Mouse (Mus musculus) layer of hippocampus, postnatal 14 days (tissue): ENCODE results near the gene Olfr675. TPM values are rescaled to one million over a fixed set of nuclear protein-coding genes. Genes with fewer than 3 reads are reported as not detected.
"Not testable (repeated sequence)": the region's sequence is repeated elsewhere in the genome, so short reads cannot be mapped to it uniquely, and the experiment has no call there.

Source experiments
- DNase-seq, 2 experiments: peaks; one replicate each; pipeline ENCODE4 v3.0.0; 2021 to 2022; ENCODE audit warnings: low spot score in 2 of 2, mixed read lengths in 1 of 2
- long read RNA-seq, 2 experiments: library from polyadenylated mRNA; stranded (forward); transcript quantifications; one replicate each; pipeline ENCODE4 v2.0.0; 2021
- total RNA-seq, 2 experiments: library from RNA; stranded (reverse); gene quantifications; 2 replicates each; pipeline ENCODE4 v1.2.3; 2021

Olfr675 gene
- total RNA-seq = not detected
- long read RNA-seq, experiment 1 = 0 reads
- long read RNA-seq, experiment 2 = 0 reads

DNA sequence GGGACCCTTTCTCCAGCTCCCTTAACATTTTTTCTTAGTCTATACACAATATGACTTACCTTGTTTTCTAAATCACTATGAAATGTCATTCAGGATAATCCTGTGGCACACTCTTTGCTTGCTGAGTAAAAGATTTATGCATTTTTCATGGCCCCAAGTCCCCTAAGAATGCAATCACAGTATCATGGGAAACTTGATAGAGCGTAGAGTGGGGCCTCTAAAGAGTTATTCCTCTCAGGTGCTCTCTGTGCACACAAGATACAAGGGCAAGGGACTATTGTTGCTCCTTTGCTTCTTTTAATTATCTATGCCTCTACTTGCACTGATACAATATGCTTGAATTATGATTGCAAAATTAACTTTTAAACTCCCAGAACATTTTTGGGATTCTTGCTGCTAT lies at the start of gene Olfr675:
TSS of gene Olfr675 (minus strand) at position 101 of the 400 bp plus-strand sequence.
- DNase-seq = no peak

DNA sequence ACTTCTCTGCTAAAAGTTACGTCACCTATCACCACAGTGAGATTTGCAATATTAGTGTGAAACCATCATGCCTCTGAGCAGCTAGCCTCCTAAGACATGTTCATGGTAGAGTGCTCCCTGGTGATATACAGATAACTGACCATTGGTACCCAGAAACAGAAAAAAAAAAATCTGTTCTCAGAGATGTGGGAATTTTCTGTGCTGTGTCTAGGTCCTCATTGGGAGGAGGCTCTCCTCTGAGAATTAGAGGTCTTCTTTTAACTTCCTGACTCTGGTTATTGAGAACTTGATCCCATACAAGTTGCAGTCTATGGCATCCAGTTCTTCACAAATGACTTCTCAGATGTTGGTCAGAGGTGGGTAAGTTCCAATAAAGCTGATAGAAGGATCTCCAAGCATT lies 35.9 kb upstream of the Olfr675 start, which contains the start of gene Olfr678:
TSS of gene Olfr678 (plus strand) at position 301 of the 400 bp plus-strand sequence.
- no peak for DNase-seq

DNA sequence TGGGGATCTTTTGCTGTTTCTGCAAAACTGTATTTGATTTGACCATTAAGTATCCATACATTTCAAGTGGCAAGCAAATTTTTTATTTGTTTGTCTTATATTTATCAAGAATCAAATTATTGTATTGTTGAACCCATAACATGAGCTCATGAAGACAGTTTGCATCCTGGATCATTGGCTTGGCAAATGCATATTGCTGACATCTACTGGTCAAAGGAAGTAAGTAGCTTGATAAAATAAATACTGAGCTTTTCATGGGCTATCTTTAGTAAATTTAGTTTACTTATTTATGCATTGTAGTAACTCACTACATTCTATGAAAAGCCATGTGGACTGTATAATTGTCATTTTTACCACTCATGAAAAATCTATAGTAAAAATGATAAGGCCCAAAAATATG lies 30.7 kb upstream of the Olfr675 start:
- DNase-seq = peak in 1 of 2 experiments; percentile 2

DNA sequence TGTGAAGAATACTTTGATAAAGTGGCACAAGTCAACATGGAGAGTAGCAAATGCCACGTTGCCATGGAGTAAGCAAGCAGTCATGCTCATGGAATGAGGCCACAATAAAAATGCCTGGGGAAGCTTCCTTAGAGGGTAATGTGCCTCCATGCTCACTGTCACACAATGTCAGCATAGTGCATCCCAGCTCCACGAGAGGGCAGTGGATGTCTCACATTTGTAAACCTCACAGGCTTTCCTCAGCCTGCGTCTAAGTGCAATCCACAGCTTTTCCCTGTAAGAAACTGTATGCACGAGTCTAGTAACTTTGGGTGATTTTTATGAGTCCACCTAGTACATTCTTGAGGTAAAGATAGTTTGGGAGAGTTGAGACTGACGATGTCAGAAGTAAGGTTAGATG lies 5.6 kb upstream of the Olfr675 start:
- not testable (repeated sequence) for DNase-seq

DNA sequence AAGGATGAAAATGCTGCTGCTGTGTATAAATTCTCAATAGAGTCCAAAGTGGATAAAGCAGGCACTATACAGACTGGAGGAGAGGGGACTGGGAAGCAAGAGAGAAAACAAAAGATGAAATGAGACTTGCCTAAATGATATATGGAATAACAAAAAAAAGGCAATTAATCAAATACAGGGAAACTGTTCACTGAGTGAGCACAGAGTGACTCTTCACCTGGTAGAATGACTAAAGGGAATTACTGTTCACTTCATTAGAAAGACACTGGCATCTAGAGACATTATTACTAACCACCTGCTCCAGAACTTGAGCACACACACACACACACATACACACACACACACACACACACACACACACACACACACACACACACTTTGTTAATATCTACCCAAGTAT lies 4.1 kb upstream of the Olfr675 start, which contains the start of gene Olfr676:
TSS of gene Olfr676 (plus strand) at position 301 of the 400 bp plus-strand sequence.
- DNase-seq = no peak

DNA sequence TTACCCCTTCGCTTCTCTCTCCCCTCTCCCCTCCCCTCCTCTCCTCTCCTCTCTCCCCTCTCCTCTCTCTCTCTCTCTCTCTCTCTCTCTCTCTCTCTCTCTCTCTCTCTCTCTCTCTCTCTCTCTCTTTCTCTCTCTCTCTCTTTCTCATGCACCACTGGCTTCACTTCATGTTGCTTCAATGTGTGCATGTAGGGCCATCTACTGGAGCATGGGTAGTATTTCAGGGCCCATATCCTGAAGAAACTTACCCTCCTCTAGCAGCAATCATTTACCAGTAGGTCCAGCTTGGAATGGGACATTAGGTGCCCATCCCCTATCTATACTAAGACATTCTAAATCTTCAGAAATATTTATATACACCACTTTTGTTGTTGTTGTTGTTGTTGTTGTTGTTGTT lies 5.7 kb downstream of the Olfr675 start:
- no peak for DNase-seq

DNA sequence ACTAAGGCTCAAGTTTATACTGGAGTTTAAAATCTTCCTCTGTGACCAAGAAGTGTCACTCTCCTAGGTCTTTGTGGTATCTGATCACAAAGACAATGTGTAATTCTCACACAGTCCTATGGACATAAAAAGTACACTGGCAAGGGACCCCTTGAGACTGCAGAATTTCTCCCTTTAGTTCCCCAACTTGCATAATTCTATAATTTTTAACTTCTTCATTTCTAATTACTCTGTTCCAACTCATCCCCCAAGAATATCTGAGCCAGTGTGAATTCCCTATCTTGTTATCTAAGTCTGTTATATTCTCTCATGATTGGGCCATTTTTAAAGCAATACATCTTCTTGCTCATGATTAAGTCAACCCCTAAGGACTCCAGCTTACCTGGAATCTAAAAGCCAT lies 26.3 kb downstream of the Olfr675 start, which contains the start of gene Olfr672:
TSS of gene Olfr672 (minus strand) at position 101 of the 400 bp plus-strand sequence.
- DNase-seq = no peak

DNA sequence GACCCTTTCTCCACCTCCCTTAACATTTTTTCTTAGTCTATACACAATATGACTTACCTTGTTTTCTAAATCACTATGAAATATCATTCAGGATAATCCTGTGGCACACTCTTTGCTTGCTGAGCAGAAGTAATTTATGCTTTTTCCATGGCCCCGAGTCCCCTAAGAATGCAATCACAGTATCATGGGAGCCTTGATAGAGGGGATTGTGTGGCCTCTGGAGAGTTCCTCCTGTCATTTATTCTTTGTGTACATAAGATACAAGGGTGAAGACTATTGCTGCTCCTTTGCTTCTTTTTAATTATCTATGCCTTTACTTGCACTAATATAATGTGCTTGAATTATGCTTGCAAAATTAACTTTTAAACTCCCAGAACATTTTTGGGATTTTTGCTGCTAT lies 49.2 kb downstream of the Olfr675 start, which contains the start of gene Olfr671:
TSS of gene Olfr671 (minus strand) at position 101 of the 400 bp plus-strand sequence.
- no peak for DNase-seq

DNA sequence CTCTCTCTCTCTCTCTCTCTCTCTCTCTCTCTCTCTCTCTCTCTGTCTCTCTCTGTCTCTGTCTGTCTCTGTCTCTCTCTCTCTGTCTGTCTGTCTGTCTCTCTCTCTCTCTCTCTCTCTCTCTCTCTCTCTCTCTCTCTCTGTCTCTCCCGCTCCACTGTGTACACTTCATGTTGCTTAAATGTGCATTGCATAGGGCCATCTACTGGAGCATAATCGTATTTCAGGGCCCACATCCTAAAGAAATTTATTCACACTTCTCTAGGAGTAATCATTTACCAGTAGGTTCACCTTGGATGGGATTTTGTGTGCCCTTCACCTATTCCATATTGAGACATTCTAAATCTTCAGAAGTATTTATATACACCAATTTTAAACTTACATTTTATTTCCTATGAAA lies 55.8 kb downstream of the Olfr675 start:
- not testable (repeated sequence) for DNase-seq

Other genes starting within 250 kb of the Olfr675 start
- gene Usp17lb, start 185.9 kb downstream of the Olfr675 start, total RNA-seq = not detected
- gene Usp17la, start 171.5 kb downstream of the Olfr675 start, total RNA-seq = not detected
- not detected for gene Olfr665, start 150.4 kb downstream of the Olfr675 start, total RNA-seq
- gene Olfr666, start 132.5 kb downstream of the Olfr675 start, total RNA-seq = not detected
- not detected for gene Olfr667, start 107.0 kb downstream of the Olfr675 start, total RNA-seq
- gene Olfr668, start 100.4 kb downstream of the Olfr675 start, total RNA-seq = not detected
- not detected for gene Olfr669, start 94.2 kb downstream of the Olfr675 start, total RNA-seq
- not detected for gene Olfr670, start 65.8 kb downstream of the Olfr675 start, total RNA-seq
- not detected for gene Olfr671, start 49.3 kb downstream of the Olfr675 start, total RNA-seq
- gene Olfr672, start 26.4 kb downstream of the Olfr675 start, total RNA-seq = not detected
- gene Olfr676, start 4.2 kb upstream of the Olfr675 start, total RNA-seq = not detected
- not detected for gene Olfr677, start 22.9 kb upstream of the Olfr675 start, total RNA-seq
- gene Olfr678, start 36.0 kb upstream of the Olfr675 start, total RNA-seq = not detected
- gene Olfr679, start 52.7 kb upstream of the Olfr675 start, total RNA-seq = not detected
- not detected for gene Olfr680-ps1, start 64.4 kb upstream of the Olfr675 start, total RNA-seq
- gene Olfr681, start 88.4 kb upstream of the Olfr675 start, total RNA-seq = not detected
- gene Olfr683, start 118.6 kb upstream of the Olfr675 start, total RNA-seq = not detected
- not detected for gene Olfr684, start 135.2 kb upstream of the Olfr675 start, total RNA-seq
- not detected for gene Olfr685, start 157.6 kb upstream of the Olfr675 start, total RNA-seq
- gene Olfr686, start 179.0 kb upstream of the Olfr675 start, total RNA-seq = not detected